Mouse (Mus musculus) MEL (cell line): ENCODE data around the gene Urb1.

Experiments
- RAD21 ChIP-seq: IDR thresholded peaks from 2 replicates; pipeline ENCODE4 v1.6.1; 2011; ENCODE audit warnings: mild to moderate bottlenecking, low read depth, low read length, improper control_type of control experiment
- ZC3H11A ChIP-seq: IDR thresholded peaks from 2 replicates; pipeline ENCODE4 v1.6.1; 2012; ENCODE audit warnings: low read depth, mild to moderate bottlenecking, inconsistent platforms, low read length, improper control_type of control experiment
- ZKSCAN1 ChIP-seq: IDR thresholded peaks from 2 replicates; pipeline ENCODE4 v1.6.1; 2012; ENCODE audit warnings: low read depth, mild to moderate bottlenecking, inconsistent platforms, low read length, improper control_type of control experiment, moderate library complexity

DNA sequence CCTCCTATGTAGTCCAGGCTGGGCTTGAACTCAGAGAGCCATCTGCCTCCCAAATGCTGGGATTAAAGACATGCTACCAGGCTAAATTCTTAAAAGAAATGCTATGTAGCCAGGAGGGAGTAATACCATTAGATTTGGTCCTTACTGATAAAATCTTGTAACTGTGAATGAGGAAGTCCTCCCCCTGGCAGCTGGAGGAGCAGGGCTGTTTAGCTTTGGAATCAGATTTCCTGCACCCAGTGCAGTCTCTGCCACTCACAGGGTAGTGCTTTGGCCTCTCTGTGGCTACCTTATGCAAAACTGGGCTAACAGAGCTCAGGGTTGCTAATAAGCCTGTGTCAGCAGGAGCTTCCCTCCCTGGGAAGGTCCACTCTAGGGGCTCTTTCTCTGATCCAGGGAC, 15.5 kb downstream of the Urb1 start:
- TF ChIP-seq ZKSCAN1 = no peak
- TF ChIP-seq ZC3H11A = no peak
- no peak for TF ChIP-seq RAD21
